Mouse (Mus musculus) embryonic facial prominence, embryonic 10.5 days (tissue): ENCODE data around the gene Hpn. TPM values are rescaled to one million over a fixed set of nuclear protein-coding genes. Genes with fewer than 3 reads are reported as not detected.

ENCODE experiments used
- polyA plus RNA-seq: library from polyadenylated mRNA; unstranded; fragments of >200 nt; fragmentation: Nextera tagmentation; extraction: Ambion mirVana; gene quantifications from 2 replicates; pipeline ENCODE4 v1.2.1, GENCODE M21; 2016

Gene Hpn
- polyA plus RNA-seq, 1 experiment from 2014 or later = 4.0 TPM

Other genes starting within 250 kb of the Hpn start
- 0.08 and 0.27 TPM in 2 replicates for gene Cd22, start 234.9 kb downstream of the Hpn start, polyA plus RNA-seq
- gene Mag, start 200.4 kb downstream of the Hpn start, polyA plus RNA-seq = 0.32 and 0.39 TPM in 2 replicates
- not detected in 2 replicates for gene Hamp2, start 190.6 kb downstream of the Hpn start, polyA plus RNA-seq
- not detected in 2 replicates for gene Hamp, start 171.3 kb downstream of the Hpn start, polyA plus RNA-seq
- 25.1 and 29.6 TPM in 2 replicates for gene Usf2, start 158.5 kb downstream of the Hpn start, polyA plus RNA-seq
- gene Lsr, start 141.8 kb downstream of the Hpn start, polyA plus RNA-seq = 33.1 and 33.4 TPM in 2 replicates
- 2.9 and 3.3 TPM in 2 replicates for gene Fam187b, start 141.5 kb downstream of the Hpn start, polyA plus RNA-seq
- 9.1 and 9.5 TPM in 2 replicates for gene Fxyd5, start 72.8 kb downstream of the Hpn start, polyA plus RNA-seq
- gene Fxyd7, start 63.8 kb downstream of the Hpn start, polyA plus RNA-seq = 0.55 and 3.1 TPM in 2 replicates
- 9.8 and 12.2 TPM in 2 replicates for gene Fxyd1, start 58.1 kb downstream of the Hpn start, polyA plus RNA-seq
- gene Lgi4, start 55.9 kb downstream of the Hpn start, polyA plus RNA-seq = 2.5 and 2.8 TPM in 2 replicates
- 7.5 and 8.8 TPM in 2 replicates for gene Fxyd3, start 38.6 kb downstream of the Hpn start, polyA plus RNA-seq
- 1.2 and 1.3 TPM in 2 replicates for gene Scn1b, start 11.7 kb upstream of the Hpn start, polyA plus RNA-seq
- 96.1 and 102 TPM in 2 replicates for gene Gramd1a, start 40.6 kb upstream of the Hpn start, polyA plus RNA-seq
- not detected in 2 replicates for gene Scgb2b2, start 175.2 kb upstream of the Hpn start, polyA plus RNA-seq
- gene Scgb1b2, start 176.5 kb upstream of the Hpn start, polyA plus RNA-seq = not detected in 2 replicates
- not detected in 2 replicates for gene Scgb2b3, start 246.8 kb upstream of the Hpn start, polyA plus RNA-seq